Mouse (Mus musculus): ENCODE results near the gene Gm45711.

DNA sequence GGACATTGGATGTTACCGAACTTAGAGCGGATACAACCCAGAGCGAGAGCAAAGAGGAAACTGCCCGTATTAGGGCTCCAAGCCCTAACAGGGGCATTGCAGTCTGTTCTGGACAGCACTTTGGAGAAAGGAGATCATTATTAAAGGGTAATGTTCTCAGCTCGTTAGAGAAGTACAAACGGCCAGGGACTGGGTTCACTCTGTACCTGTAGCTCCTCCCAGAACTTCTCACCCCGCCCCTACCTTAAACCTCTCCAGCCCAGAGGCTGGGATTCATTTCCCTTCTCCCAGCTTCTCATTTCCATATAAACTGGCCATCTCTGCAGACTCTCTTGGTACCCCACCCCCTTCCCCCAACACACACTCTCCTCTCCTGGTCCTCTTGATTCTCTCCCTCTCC is 58.4 kb downstream of the Gm45711 start:
- TF ChIP-seq CTCF (IDR thresholded peaks at IDR 0.05; ENCODE audit: low read depth): no peak
- TF ChIP-seq EP300 (IDR thresholded peaks at IDR 0.05; ENCODE audit: low read depth): no peak

All from liver, embryonic 14.5 days (tissue).